Mouse (Mus musculus) spleen, postnatal 10 days (tissue): ENCODE results near the gene Ormdl2.
"Not testable (repeated sequence)": the region's sequence is repeated elsewhere in the genome, so short reads cannot be mapped to it uniquely, and the experiment has no call there.

Experiments used
- DNase-seq, 2 experiments: peaks; one replicate each; pipeline ENCODE4 v3.0.0; 2021 to 2022; ENCODE audit warnings: low spot score in 2 of 2

Ormdl2 gene

DNA sequence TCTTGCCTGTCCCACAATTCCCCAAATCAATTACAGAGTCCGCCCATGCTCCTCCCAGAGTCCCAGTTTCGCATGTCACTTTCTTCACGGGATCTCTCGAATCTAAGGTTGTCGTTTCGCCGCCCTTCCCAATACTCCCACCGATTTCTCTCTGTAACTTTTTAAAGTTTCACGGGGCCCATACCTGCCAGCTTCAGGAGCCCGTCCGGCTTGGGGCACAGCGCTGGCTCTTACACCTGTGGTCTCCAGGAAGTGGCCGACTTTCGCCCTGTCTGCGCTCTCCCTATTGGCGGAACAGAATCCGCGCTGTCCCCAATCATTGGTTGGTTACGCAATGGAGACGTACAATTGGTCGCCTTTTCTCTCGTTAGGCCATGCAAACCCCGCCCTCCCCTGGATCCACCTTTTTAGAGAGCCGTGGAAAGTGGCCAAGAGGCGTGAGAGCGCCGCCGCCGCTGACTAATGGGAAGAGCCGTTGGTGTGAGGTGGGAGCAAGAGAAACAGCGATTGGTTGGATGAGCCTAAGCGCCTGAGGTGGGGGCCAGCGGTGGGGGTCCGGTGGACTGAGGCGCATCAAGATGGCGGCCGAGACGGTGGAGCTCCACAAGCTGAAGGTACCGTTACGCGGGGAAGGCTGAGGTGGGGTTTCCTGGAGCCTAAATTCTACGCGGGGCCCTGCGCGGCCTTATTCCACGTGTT, at the start of gene Ormdl2:
TSS of gene Ormdl2 (minus strand) at position 288 of the 699 bp plus-strand sequence.
- peak; percentile 93 to 97 for DNase-seq

DNA sequence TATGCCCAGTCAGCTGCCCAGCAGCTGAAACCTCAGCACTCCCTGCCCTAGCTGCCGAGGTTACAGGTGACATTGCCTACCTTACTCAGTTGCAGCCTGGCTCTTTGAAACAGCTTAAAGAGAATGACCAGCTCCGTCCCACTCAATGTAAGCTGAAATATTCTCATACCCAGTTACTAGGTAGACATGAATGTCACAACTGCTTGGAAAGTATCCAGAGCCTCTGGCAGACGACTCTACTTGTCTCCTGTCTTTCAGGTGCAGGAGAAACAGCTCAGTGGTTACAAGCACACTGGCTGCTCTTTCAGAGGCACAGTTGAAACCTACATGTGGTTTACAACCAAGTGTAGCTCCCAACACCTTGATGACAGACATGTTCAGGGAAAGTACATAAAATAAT, 48.9 kb upstream of the Ormdl2 start:
- DNase-seq: no peak

DNA sequence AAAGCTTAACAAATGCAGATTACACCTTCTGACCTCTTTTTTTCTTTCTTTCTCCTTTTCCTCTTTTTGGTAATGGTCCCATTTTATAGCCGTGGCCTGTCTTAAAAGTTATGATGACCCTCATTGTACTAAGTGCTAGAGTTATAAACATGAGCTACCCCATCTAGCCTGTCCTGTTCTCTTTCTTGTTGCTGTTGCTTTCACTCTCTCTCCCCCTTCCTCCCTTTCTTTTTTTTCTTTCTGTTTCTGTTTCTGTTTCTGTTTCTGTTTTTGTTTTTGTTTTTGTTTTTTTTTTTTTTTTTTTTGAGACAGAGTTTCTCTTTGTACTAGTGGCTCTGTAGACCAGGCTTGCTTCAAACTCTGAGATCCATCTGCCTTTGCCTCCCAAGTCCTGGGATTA, 45.1 kb upstream of the Ormdl2 start:
- no peak for DNase-seq

DNA sequence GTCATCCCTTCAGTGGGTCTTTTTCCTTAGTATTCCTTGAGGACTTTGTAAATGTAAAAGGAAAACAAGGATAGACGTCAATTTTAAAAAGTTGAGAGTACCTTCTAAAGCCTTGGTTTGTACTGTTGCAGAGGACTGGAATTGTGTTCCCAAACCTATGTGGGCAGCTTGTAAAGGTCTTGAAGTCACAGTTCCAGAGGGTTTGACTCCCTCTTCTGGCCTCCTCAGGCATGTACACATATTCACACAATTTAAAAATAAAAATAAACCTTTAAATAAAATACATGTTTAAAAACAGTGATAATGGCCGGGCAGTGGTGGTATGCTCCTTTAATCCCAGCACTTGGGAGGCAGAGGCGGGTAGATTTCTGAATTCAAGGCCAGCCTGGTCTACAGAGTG, 44.6 kb upstream of the Ormdl2 start:
- no peak for DNase-seq

DNA sequence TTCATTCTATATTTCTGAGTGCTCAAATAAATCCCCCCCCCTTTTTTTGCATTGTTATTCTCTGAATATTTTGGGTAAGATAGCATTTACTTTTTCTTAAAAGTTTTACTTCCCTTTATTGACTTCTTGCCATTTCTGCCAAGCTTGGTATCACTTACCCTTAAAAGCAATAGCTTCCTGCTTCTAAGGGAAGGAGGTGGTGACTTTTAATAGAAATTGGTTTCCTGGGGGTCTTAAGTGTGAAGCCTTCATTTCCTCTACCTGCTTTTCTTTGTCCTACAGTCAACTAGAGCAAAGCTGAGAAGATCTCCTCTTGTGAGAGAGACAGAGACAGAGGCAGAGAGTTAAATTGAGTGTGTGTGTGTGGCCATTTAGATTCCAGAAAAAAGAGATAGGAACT, 39.7 kb upstream of the Ormdl2 start:
- DNase-seq: no peak

DNA sequence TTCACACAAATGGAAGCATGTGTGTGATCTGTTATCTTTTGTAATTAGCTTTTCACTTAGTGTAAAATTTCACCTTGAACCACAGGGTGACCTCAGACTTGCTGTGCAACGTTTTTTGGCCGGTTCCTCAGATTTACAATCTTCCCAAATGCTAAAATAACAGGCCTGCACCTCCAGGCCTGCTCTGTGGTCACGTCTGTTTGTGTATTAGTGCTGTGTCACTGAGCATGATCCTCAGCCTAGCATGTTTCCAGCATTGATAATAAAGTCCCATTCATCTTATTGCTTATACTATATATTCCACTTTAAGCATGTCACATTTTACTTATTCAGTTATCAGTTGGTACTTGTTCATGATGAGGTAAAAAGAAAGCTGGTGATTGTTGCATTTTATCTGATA, 28.9 kb upstream of the Ormdl2 start:
- DNase-seq: no peak

DNA sequence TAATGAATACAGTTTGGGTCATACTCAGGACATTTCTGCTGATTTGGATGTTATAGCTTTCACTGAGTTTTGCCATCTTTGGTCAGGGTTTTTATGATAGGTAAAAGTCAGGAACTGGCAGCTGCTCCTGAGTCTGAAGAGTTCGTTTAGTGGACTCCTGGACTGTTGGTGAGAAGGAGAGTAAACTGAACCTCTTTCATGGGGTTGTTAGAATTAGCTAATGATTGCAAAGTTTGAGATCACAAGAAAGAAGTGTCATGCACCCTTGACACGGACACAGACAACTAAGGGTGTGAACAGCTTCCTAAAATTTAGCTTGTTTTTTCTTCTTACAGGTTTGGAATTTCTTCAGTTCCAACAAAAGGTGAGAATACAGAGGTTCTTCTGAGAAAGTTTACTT, 27.0 kb upstream of the Ormdl2 start:
- no peak for DNase-seq

DNA sequence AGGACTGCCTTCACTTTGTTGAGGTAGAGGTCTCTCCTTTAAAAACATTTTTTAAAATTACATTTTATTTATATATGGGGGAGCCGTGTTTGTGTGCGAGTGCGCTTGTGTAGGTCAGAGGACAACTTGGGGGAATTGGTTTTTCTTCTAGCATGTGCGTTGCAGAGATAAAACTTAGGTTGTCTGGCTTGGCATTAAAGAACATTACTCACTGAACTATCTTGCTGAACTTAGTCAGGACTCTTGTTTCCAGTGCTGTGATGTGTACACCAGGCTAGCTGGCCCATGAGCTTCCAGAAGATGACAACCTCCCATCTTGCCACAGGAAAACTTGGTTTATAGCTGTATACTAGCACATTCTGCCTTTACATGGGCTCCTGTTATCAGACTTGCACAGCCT, 25.2 kb upstream of the Ormdl2 start:
- DNase-seq: no peak

DNA sequence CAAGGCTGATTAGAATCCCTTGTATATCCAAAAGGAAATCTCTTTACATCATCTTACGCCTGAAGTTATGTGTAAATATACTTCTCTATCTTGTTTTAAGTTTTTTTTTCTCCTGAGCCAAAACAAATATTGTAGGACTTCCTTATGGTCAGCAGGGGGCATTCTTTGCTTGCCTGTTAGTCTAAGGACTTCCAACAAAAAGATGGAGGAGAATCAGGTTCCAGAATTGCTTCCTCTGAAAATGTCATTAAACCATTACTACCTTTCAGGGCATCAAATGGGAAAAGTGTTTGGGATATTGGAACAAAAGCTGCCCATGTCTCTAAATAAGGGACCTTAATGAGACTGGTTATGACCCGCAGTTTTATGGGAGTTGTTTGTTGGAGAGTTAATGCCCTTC, 24.1 kb upstream of the Ormdl2 start:
- no peak for DNase-seq

DNA sequence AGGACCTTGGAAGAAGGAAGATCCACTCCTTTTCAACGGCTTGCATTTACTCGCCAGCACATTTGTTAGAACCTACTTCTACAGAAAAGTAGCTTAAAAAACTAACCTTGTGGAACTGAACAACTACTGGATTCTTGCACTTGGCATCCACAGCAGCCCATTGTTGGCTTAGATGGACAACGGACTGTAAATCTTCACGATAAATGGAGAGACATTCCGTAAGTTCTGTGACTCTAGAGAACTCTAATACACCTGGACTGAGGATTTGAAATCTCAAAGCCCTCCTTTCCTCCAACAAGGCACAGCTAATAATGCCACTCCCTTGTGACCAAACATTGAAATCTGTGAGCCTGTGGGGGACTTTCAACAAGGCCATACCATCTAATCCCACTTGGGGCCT, 21.8 kb upstream of the Ormdl2 start:
- no peak for DNase-seq

DNA sequence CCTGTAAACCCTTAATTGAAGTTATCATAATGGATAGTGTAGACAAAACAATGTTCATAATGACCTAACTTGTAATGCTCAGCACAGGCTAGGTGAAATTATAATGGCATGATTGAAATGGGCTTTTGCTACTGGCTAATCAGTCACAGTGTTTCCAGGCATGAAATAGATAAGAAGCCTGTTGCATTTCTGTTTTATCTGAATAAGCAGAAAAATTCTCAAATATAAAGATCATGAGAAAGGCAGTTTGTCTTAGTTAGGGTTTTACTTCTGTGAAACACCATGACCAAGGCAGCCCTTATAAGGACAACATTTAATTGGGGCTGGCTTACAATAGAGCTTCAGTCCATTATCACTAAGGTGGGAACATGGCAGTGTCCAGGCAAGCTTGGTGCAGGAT, 19.2 kb upstream of the Ormdl2 start:
- DNase-seq: no peak

DNA sequence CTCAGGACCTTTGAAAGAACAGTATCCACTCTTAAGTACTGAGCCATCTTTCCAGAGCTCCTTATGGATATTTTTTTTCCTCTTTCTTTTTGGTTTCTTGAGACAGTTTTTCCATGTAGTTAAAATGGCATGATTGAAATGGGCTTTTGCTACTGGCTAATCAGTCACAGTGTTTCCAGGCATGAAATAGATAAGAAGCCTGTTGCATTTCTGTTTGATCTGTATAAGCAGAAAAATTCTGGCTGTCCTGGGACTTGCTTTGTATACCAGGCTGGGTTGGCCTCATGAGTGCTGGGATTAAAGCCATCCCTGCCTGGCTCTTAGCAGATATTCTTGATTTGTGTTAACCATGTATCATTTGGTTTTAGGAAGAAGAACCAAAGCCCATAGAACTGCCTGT, 18.0 kb upstream of the Ormdl2 start:
- DNase-seq: no peak

DNA sequence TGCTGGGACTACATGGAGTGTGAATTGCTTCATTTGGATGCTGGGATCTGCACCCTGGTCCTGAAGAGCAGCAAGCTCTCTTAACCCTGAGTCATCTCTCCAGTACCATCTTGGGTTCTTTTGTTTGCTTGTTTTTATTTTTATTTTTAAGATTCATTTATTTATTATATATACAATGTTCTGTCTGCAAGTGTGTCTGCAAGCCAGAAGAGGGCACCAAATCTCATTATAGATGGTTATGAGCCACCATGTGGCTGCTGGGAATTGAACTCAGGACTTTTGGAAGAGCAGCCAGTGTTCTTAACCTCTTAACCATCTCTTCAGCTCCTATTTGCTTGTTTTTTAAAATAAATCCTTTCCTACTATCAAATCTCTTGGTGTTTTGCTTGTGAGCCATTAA, 16.0 kb upstream of the Ormdl2 start:
- DNase-seq: no peak

DNA sequence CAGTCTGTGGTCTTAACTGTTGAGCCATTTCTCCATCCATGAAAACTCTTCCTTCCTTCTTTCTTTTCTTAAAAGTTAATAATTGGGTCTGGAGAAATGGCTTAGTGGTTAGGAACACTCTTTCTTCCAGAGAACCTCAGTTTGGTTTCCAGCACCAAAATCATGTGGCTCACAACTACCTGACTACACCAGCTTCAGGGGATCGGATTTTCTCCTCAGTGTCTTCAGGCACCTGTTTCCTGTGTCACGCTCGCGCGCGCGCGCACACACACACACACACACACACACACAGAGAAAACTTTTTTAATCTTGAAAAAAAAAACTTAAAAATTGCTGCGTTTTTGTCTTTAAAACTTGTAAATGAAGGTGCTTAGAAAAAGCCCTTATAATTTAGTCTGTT, 2.4 kb upstream of the Ormdl2 start:
- no peak for DNase-seq

DNA sequence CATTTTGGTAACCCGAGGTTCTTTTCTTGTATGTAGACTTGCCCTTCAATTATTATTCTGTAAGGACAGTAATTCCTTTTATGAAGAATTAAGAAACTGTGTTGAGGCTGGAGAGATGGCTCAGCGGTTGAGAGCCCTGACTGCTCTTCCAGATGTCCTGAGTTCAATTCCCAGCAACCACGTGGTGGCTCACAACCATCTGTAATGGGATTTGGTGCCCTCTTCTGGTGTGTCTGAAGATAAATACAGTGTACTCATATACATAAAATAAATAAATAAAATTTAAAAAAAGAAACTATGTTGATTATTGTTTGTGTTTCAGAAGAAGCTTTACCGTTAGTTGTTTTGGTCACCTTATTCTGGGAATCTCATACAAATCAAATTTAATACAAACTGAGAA, 1.6 kb upstream of the Ormdl2 start:
- not testable (repeated sequence) for DNase-seq

DNA sequence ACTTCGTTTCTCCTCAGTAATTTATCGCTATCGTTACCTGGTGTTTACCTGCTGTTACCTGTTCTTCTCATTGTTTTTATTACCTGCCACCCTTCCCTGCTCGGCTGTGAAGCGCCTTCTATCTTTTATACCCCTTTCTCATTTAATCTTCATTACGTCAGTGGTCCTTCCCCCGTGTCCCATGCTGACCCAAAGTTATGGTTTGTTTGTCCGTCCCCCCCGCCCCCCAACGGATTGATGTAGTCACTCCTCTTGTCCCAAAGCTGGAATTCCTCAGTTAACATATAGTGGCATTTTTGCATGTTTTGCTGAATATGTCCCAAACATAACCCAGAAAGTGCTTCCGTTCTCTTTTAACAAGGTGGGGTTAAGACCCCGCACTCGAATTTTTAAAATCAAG, 690 bp upstream of the Ormdl2 start:
- no peak for DNase-seq

DNA sequence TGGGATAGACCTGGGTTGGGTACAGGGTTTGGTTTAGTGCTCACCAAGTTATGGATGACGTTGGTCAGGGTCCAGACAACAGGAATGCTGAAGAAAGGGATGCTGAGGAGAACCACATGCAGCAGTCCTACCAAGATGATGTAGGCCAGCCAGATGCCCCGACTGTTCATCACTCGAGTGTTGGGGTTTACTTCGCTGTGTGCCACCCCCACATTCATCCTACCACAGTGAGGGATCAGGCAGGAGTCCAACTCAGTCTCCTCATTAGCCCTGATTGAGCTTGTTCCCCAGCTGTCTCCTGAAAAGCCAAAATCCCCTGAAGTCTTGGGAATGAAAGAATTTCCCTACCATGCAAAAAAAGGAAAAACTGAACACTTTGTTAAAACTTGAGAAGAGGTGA, 1.2 kb downstream of the Ormdl2 start:
- no peak for DNase-seq

DNA sequence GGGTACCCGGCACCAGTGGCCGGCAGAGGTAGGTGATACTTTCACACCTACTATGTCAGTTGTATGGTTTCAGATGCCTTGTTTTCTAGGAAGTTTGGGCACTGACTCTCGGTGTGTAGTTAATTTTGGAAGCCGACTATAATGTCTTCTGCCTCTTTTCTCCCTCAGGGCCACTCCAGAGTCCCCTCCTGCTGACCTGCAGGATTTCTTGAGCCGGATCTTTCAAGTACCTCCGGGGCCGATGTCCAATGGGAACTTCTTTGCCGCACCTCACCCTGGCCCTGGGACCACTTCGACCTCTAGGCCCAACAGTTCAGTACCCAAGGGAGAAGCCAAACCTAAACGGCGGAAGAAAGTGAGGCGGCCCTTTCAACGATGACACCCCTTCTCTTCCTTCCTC, 4.4 kb downstream of the Ormdl2 start, which contains the start of gene Sarnp:
TSS of gene Sarnp (plus strand) at position 301 of the 400 bp plus-strand sequence.
- no peak for DNase-seq

DNA sequence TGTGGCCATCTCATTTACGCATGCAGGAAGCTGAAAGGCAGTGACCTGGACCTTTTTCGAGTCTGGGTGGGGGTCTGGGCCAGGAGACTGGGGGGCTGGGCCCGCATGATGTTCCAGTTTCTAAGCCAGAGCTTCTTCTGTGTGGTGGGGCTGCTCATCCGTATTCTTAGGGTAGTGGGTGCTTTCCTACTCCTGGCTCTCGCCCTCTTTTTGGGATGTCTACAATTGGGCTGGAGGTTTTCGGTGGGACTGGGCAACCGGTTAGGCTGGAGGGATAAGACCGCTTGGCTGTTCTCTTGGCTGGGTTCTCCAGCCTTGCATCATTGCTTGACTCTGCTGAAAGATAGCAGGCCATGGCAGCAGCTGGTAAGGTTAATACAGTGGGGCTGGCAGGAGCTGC, 14.4 kb downstream of the Ormdl2 start:
- no peak for DNase-seq

DNA sequence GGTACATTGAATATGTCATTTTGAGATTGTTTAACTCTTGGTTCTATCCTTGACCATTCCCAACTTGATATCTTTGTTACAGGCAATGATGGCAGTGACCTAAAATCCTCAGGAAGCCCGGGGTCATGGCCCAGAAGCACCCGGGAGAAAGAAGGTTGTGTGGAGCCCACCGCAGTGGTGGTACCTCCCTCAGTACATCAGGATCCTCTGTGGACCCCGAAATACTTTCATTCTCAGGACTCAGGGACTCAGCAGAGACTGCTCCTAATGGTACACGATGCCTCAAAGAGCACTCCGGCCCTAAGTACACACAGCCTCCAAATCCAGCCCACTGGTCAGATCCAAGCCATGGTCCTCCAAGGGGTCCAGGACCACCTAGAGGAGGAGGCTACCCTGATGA, 15.4 kb downstream of the Ormdl2 start:
- DNase-seq: no peak

DNA sequence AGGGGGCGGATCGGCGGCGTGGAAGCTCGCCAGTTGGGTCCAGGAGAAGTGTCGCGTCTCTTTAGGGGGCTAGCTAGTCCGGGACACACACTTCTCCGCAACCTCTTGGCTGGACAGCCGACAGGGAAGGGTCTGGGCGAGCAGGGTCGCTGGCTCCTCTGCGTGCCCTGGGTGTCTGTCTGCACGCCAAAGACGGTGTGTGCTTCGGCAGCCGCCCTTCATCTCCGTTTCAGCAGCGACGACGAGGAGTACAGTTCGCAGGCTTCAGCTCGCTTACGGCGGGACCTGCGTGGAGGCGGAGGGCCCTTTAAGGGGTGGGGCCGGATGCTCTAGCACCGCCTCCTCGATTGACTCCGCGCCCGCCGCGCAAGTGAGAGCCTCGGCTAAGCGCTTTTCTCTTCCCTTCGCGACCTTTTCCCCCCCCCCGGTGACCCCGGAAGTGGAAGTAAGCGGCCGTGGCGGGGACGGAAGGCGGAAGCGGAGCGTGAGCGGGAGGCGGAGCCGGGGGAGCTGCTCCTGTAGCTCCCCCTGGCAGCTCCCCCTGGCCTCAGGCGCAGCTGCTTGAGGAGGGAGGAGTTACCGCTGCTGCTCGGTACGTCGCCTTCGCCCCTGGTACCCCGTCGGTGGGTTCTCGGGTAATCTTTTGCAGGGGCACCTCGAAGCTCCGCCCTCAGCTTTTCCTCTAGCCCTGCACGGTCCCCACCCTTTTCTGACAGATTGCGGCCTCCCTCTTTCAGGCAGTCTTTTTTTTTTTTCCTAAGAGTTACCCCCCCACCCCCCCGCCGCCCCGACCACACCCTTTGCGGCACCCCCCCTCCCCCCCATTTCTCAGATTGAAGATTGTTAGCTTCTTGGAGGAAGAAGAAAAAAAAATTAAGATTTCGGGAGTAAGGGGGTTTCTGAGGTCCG, 16.1 kb downstream of the Ormdl2 start:
- peak; percentile 84 to 96 for DNase-seq

DNA sequence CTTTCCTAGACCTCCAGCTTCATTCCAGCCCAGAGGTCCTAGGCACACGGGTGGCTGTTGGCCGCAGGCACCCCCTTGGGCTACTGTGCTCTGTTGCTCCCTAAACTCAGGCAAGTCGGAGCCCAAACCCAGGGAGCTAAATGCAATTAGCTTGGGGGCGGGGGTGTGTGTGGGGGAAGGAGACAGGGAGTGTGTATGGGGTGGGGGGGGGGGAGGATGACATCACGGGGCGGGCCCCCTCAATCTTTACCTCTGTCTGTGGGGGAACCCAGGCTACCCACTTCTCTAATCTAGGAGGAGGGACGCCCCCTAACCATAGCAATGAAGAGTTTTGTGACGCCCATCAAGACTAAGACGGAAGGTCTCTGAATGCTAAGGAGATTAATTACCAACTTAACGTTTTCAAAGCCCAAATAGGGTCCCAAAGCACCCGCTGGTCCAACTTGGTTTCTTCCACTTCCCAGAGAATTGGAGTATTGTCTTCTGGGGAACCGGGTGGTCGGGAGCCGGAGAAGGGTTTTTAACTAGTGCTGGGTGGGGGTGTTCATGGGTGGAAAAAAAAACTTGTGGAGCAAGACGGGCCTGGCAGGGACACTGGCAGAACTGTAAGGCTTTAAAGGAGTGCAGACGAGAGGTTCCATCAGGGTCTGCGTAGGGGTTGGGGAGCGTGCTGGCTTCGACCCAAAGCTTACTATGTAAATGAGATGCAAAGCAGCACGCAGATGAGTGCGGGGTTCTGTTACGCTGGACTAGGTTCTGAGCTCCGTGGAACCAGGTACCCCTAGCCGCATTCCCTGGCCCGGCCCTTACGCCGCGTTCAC, 17.0 kb downstream of the Ormdl2 start, which contains the start of gene Tmem198b:
TSS of gene Tmem198b (minus strand) at position 100 of the 821 bp plus-strand sequence.
- peak; percentile 58 to 67 for DNase-seq
